Mouse (Mus musculus): ENCODE measurements around the gene Utp4.
A peak's percentile ranks its signal among the peaks of the same experiment; 100 is the strongest.

DNA sequence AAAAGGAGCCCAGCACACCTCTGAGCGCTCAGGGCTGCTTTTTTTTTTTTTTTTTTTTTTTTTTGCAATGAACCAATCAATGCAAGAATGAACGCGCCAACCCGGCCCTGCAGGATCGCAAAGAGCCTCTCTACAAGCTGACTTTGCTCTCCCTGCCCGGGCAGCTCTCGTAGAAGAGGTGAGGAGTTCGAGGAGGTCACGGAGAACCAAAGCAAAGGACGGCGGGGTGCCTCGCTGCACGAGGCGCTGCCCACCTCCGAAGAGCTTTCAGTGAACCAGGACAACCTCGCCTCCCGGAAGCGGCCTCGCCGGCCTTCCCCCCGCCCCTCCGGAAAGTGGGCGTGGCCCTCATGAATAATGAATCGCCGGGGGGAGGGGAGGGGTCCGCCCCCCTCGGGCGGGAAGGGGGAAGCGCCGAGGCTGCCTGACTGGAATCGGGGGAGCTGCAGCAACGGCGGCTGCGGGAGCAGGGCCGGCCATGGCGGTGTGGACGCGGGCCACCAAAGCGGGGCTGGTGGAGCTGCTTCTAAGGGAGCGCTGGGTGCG is 42.0 kb downstream of the Utp4 start, which contains the start of gene Sntb2:
- no peak for TF ChIP-seq CTCF (IDR thresholded peaks at IDR 0.05; ENCODE audit: insufficient read depth, low read length)
- TF ChIP-seq POLR2A (IDR thresholded peaks at IDR 0.05; ENCODE audit: borderline replicate concordance, extremely low read depth, low read depth, low read length): peak; percentile 55; the same call in 1 of the 2 replicates
